Mouse (Mus musculus) kidney, adult 18-20 months (tissue): ENCODE data around the gene Rftn1.
"Not testable (repeated sequence)": the region's sequence is repeated elsewhere in the genome, so short reads cannot be mapped to it uniquely, and the experiment has no call there.

ENCODE experiments used
- DNase-seq: peaks from one replicate; pipeline ENCODE4 v3.0.0; 2021

The Rftn1 gene

DNA sequence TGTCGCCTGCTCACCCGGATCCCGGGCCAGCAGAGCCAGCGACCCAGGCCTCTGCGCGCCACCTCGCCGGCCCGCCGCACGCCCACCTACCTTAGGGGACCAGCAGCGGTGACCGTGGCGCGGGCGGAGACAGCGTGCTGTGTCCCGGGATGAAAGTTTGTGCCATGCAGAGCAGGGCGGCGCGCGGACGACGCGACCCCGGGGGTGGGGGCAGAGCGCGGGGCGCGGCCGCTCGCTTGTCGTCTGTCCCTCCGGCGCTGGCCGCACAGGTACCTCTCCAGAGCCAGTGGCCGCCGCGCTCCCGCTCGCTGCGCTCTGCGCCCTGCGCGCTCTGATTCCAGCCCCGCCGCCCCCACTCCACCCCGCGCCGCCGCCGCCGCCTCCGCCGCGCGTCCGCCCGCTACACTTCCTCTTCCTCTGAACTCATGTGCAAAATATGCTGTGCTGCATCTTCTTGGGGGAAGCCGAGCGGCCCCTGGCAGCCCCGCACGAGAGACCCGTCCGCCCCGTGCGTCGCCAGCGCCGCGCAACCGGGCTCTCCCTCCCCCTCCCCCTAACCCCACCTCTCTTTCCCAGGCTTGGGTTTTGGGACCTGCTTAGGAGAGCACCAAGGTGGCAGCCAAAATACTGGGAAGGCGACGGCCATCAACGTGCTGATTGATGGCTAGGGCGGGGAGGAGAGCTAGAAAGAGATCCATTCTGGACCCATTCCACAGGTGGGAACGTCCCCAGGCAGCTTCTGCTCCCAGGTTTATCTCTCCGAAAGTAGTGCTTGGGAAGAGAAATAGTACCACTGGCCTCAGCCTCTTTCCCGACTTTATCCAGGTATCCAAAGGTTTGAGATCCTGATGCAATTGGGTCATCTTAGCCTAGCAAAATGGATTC, at the start of gene Rftn1:
Rftn1 (minus strand) TSS at position 544 of the 885 bp plus-strand sequence.
- peak; percentile 57 for DNase-seq

DNA sequence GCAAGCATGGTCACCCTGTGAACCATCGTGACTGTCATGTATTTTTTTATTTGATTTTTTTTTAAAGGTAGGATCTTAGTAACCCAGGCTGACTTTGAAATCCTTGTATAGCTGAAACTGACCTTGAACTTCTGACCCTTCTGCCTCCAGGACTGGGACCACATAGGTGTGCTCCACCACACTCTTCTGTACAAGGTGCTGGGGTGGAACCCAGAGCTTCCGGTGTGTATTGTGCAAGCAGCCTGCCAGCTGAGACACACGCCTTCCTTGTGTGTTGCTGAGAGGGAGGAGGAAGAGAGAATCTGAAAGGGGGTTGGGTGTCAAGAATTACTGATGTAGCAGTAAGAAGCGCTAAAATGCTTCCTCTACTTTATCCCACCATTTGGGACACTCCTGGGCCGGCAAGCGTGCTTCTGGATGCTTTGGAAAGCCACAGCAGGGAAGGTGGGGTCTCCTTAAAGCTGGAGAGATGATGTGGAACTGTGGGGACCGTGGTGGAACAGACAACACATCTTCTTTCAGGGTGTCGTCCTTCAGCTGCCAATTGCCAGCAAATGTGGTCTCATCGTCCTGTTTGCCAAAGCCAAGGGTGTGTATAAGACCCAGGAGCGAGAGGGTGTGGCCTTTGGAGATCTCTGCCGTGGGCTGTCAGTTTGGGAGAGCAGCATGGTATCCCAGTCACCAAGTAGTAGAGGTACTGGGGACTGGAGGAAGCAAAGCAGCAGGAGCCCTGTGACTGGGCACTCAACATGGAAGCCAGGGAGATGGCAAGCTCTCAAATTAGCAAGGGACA, 47.5 kb upstream of the Rftn1 start:
- DNase-seq: no peak

DNA sequence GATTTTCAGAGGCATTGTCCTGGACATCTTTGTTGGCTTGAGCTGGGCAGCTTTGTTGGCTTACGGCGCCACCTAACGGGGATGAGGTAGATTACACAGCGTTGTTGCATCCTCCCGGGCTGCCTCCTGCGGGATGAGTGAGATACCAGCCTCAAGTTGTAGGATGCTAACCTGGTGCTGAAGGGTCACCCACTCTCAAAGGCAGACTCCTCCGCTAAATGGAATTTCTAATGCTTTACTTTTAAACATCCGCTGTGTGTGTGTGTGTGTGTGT, 46.9 kb upstream of the Rftn1 start:
- DNase-seq: peak; percentile 77

DNA sequence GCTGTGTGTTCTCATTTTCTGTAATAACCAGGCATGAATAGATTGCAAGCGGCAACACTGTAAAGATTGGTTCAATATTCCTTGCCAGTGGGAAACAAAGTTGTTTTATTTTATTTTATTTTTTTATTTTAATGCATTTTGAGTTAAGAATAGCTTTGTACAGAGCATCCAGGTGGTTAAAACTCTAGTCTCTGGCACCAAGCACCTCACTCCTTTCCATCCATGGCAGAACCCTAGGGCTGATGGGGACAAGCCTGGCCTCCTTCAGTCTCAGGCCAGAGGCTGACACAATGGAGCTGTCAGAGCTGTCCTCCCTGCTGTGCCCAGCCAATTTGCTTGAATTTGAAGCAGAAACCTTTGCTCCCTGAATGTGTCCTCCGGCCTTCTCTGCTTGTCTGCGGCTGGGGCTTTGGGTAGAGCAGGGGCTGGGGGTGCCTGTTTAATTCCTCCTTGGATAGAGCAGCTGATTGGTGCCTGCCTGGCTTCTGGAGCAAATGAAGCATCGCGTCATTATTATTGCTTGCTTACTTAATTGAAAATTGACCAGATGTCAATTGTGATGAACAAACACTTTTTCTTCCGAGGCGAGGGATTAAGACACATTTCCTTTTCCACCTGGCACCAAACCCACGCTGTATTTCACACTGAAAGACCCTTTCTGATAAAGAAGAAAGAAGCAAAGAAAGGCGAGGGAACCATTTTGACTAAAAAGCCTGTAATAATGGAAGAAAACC, 46.4 kb upstream of the Rftn1 start:
- no peak for DNase-seq

DNA sequence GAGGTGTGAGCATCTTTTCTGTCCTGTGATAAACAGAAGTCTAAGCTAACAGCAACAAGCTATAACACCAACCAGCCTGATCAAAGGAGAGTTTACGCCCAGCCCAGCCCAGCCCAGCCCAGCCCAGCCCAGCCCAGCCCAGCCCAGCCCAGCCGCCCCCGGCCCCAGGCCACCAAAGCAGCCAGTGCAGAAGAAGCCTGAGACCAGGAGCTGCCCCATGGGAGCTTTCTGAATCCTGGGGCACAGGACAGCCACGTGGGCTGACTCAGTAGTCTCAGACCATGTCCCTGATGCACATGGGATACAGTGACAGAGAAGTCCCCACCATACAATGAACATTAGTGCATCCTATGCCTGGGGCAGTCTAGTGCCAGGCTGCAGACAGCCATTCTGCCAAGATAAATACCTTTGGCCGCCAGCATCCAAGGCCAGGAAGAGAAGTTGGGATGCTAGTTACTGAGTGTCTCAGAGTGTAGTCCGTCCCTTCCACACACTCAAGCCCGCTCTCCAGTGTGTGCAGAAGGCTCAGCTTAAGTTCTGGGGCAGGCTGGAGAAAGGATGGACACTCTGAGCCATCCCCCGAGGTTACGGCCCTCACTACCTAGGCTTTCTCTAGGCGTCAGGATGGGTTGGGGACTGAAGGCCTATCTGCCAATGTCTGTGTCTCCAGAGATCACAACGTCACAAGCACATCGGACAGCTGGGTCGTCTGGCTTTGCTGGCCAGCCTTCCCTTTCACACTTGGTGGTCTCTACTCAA, 45.6 kb upstream of the Rftn1 start:
- DNase-seq: no peak

DNA sequence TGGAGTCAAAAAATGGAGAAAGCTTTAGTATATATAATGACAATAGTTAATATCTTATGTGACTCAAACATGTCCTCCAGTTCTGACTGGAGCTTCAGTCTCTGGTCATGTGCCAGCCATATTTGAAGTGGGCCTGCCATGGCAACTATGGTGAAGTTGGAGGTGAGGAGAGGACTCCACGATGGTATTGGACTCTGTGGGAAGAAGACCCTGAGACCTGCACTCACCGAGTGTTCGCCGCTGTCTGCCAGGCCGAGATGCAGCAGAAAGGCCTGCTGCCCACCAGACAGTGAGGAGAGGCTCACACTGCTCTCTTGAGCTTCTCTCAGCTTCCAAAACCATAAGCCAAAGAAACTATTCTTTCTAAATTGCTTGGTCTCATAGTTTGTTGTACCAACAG, 43.5 kb upstream of the Rftn1 start:
- no peak for DNase-seq

DNA sequence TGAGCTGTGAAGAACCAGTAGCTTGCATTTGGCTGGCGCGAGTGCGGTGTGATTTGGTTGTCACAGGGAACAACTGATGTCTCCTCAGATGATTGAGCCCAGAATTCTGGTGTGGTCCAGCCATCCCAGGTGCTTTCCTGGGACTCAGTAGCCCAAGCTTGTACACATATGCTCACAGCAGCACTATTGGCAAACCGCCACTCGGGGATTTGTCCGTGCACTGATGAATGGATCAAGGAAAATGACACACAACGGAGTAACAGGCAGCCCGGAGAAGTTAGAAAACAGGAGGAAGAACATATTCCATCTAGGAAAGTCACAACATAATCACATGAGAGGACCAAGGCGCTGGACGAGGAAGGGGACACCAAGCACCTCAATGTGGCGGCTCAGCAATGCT, 42.3 kb upstream of the Rftn1 start:
- DNase-seq: no peak

DNA sequence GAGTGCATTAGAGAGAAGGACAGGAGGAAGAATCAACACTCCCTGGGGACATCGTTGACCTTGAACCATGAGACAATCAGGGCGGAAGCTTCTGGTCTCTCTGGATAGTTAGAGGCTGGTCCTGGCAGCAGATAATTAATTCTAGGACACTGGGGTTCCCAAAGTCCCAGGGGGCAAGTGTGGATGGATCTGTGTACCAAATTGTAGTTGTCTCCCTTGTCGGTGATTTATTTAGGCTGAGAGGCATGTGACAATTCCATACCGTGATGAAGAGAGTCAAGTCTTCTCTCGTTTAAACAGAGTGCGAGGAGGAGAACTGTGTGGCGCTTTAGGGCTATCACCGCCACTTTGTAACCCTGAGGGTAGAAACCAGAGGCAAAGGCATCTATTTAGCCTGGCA, 40.7 kb upstream of the Rftn1 start:
- DNase-seq: no peak

DNA sequence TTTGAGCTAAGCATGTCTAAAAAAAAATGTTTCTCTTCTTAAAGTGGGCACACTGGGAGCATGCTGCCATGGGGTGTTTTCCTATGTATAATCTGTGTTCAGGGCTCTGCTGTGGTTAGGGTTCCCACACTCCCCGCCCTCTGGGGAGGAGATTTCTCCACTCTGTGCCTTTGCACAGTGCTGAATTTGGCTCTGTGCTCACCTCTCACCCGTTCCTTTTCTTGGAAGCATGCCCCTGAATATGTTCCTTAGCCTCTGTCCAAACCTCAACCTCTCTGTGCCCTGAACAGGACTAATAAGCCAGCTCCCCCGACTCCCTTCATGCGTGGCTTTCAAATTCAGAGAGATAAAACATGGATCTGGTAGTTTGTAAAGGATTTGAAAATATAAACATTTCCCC, 39.1 kb upstream of the Rftn1 start:
- no peak for DNase-seq

DNA sequence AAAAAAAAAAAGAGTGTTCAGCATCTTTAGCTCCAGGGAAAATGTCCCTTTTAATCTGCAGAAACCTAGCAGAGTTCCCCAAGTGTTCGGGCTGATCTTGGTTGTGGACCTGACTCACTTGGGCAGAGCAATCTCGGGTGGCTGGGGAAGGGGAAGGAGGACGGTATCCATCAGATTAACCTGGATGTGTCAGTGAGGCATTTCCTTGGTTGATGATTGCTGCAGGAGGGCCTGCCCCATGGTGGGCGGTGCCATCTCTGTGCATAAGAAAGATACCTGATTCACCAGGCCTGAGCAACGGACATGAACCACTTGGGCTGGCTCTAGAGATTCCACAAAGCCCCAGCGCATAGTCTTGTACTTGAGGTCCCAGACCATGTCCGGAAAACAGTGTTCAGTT, 36.9 kb upstream of the Rftn1 start:
- no peak for DNase-seq

DNA sequence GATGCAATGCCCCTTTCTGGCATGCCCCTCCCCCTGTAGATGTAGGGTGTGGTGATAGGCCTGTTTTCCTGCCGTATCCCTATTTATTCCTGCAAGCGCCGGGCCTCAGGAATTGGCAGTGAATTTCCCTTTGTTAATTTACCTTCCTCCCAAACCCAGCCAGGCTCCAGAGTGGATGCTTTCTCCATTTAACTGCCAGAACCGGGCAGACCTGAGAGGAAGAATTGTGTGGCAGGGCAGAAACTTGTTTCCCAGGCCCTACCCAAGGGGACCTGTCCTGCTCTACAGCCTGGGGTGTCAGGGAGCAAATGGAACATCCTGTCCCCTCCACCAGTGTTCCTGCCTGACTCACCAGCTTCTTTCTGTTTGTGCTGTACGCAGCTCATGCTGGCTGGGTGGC, 34.2 kb upstream of the Rftn1 start:
- peak; percentile 5 for DNase-seq

DNA sequence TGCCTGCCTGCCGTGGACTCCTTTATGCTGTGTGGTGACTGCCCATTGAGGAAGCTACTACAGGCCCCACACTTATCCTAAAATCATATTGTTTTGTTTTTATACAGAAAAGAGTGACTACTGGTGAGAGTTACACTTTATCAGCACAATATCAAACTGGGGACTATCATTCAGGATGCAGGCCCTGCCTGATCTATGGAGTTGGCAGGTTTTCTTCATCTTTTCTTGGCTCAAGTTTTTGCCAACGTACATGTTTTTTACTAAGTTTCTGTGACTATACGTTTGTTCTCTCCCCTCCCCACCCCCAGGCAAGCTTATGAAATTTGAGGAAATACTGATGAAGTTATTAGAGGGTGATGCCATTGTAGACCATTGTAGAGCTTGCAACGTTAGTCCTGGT, 27.5 kb upstream of the Rftn1 start:
- no peak for DNase-seq

DNA sequence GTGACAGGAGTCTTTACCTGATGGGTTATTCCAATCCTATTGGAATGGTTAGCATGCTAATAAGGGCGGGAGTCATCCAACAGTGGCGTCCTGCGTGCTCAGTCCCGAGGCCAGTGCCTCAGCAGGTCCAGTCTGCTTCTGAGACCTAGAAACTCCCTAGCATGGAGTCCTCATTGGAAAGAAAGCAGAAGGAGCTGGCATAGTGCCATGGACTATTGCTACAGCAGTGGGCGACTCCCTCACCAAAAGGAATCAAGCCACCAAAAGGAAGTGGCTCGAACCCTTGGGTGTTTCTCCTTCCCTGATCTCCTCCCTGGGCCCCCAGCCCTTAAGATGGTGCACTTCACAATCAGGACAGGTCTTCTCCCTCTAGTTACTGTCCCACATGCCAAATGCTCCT, 24.6 kb upstream of the Rftn1 start:
- DNase-seq: no peak

DNA sequence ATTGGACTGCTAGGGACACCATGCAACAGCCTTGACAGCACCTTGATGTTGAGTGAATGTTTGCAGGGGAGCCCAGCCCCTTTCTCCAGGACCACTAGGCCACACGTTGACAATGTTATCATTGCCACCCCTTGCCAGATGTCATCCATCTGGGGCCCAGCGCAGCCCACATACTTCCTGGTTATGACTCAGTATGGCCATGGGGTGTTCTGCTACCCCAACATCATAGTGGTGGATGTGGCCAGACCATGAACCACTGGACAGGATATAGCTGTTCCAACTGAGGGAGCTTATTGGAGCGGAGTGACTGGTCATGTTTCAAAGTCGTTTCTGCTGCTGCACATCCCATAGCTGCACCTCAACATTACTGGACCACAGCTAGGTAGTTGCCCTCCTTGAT, 22.6 kb upstream of the Rftn1 start:
- DNase-seq: no peak

DNA sequence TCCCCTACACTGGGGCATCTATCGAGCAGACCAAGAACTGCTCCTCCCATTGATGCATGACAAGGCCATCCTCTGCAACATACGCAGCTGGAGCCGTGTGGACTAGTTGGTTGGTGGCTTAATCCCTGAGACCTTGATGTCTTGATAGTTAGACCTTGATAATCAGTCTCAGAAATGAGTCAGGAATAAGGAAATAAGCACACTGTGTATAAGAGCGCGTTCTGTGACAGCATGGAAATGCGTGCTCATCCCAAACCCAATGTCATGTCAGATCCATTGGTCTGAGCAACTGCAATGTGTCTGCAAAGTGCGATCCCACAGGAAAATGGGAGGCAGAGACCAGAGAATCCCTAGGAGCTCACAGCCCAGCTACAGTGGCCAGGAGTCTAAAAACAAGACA, 21.3 kb upstream of the Rftn1 start:
- DNase-seq: no peak

DNA sequence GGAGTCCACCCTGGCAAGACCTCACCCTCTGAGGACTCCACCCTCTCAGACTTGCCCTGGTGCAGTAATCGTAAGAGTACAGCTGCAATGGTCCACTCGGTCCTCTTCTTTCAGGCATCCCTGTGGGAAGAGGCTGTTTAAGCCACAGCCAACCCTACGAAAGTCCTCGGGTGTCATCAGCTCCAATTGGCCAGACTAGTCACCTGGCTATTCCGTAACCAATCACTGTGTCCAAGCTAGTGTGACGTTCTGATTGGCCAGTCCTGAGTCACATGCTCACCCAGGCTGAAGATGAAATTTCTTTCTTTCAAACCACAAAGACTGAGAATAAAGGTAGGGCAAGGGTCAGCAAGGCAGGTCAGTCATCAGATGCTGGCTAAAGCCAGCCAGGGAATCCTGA, 19.4 kb upstream of the Rftn1 start:
- DNase-seq: no peak

DNA sequence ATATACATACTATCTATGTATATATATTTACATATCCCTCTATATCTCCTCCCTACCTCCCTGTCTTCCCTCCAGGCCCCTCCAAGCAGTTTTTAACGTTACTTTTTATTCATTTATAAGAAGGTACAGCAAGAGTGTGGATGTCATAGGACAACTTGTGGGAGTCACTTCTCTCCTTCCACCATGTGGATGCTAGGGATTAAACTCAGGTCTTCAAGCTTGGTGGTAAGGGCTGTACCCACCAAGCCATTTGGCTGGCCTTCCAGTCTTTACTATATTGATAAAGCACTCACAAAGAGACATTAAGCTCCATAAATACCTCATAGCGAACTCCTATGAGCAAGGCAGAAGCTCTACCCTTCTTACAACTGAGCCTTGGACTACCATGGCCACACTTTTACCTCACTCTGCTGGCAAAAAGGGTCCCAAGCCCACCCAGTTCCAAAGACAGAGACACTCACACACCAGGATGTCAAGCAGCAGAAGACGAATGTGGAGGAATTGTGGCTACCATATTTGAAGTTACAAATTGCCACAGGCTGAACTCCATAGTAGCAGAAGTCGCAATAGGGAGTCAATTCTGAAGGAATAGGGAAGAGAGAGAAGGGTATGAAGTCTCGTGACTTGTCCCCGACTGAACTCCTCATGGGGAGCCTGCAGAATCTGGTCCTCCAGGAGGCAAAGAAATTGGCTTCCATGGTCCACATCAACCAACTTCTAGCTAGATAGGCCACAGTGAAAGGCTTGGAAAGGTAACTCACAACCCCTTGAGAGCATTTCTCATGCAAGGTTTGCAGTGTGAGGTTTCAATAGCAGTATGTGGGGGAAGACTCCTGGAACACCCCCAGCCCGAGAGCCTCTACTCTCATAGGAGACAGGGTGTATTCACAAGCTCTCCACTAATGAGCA, 17.9 kb upstream of the Rftn1 start:
- no peak for DNase-seq

DNA sequence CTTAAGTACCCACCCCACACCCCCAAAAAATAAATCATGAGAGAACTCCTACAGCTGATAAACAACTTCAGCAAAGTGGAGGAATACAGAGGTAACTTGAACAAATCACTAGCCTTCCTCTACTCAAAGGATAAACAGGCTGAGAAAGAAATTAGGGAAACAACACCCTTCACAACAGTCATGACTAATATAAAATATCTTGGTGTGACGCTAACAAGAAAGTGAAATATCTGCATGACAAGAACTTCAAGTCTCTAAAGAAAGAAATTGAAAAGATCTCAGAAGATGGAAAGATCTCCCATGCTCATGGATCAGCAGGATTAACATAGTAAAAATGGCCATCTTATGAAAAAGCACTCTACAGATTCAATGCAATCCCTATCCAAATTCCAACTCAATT, 15.8 kb upstream of the Rftn1 start:
- not testable (repeated sequence) for DNase-seq

DNA sequence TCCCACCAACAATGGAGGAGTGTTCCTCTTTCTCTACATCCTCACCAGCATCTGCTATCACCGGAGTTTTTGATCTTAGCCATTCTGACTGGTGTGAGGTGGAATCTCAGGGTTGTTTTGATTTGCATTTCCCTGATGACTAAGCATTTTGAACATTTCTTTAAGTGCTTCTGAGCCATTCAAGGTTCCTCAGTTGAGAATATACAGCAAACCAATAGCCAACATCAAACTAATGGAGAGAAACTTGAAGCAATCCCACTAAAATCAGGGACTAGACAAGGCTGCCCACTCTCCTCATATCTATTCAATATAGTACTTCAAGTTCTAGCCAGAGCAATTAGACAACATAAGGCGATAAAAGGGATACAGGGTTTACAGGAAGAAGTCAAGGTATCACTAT, 15.4 kb upstream of the Rftn1 start:
- not testable (repeated sequence) for DNase-seq

DNA sequence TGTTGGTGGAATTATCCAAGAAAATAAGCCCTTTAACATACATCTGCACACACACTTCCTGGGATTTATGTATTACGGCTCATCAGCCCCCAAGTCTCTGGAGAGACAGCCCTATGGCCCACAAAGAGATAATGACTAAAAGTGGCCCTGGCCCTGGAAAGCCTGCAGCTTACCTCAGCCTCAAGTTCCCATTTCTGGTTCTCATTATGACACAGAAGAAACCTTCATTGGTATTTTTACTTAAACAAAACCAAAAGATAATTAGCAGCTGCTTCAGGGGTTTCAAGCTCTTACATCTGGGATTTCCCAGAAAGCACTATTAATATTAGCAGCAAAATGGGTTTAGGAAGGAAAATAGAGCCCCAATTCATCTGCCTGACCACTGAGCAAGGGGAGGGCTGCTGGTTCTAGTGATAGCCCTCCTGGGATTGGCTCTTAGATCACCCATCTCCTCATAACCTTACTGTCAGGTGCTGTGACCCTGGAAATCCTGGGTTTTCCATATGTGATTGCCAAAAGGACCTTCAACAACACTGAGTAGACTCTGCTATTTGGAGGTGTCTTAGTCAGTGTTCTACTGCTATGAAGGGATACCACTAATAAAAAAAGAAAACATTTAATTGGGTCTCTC, 14.8 kb upstream of the Rftn1 start:
- no peak for DNase-seq

DNA sequence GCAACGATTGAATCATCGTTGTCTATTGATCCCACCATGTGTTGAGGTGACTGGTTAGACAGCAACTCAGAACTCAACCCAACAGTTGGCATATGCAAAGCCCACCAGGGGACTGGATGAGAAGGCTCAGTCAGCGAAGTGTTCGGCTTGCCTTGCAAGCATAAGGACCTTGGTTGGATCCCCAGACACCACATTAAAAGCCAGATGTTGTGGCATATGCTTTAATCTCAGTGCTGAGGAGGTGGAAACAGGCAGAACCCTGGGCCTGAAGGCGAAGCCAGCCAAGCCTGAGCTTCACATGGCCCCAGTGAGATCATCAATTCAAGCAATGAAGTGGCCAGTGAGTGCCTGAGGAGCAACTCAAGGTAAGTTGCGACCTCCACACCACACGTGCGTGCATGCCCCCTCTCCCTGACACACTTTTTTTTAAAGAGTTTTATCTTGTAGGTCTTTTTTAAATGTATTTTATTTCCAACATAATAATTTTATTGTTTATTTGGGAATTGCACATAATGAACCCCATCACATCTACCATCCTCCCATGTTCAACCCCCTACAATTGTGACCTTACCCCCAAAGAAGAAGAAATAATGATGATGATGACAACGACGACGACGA, 11.5 kb upstream of the Rftn1 start:
- no peak for DNase-seq
